Mouse (Mus musculus) intestine, embryonic 14.5 days (tissue): Measurements from ENCODE around the gene Tuba3a. TPM values are rescaled to one million over a fixed set of nuclear protein-coding genes. Genes with fewer than 3 reads are reported as not detected.
A peak's percentile ranks its signal among the peaks of the same experiment; 100 is the strongest.

Source experiments
- ATAC-seq: fragments of 200-750 bp; cut with Nextera tagmentation; replicated peaks from 2 replicates; pipeline ENCODE4 v1.8.0; 2017; ENCODE audit warnings: low read depth, moderate number of reproducible peaks, moderate TSS enrichment, moderate library complexity; ENCODE audit not compliant: low FRiP score, low TSS enrichment
- DNase-seq: peaks from one replicate; pipeline ENCODE4 v3.0.0-alpha.2; 2018; ENCODE audit warnings: low spot score
- H3K27ac ChIP-seq: fragments of 300-500 bp; sonication (generic); 2 replicates; pipeline ENCODE4 v1.5.1; 2014; ENCODE audit warnings: low read depth, mild to moderate bottlenecking, control low read depth
- H3K27me3 ChIP-seq: fragments of 300-500 bp; sonication (generic); replicated peaks from 2 replicates; pipeline ENCODE4 v1.6.1; 2014; ENCODE audit warnings: low read length, control low read depth; ENCODE audit not compliant: control insufficient read depth, insufficient read depth
- H3K36me3 ChIP-seq: fragments of 300-500 bp; sonication (generic); 2 replicates; pipeline ENCODE4 v1.6.1; 2014; ENCODE audit warnings: low read length, control low read depth; ENCODE audit not compliant: control insufficient read depth, insufficient read depth
- H3K4me1 ChIP-seq: fragments of 300-500 bp; sonication (generic); replicated peaks from 2 replicates; pipeline ENCODE4 v1.6.1; 2014; ENCODE audit warnings: low read length, control low read depth, mixed read lengths; ENCODE audit not compliant: control insufficient read depth, insufficient read depth
- H3K4me2 ChIP-seq: fragments of 300-500 bp; sonication (generic); 2 replicates; pipeline ENCODE4 v1.6.1; 2014; ENCODE audit warnings: low read length
- H3K4me3 ChIP-seq: fragments of 300-500 bp; sonication (generic); 2 replicates; pipeline ENCODE4 v1.5.1; 2014; ENCODE audit warnings: low read depth, low read length, control low read depth, mixed read lengths
- H3K9ac ChIP-seq: fragments of 300-500 bp; sonication (generic); 2 replicates; pipeline ENCODE4 v1.6.1; 2014; ENCODE audit warnings: mild to moderate bottlenecking, low read length
- H3K9me3 ChIP-seq: fragments of 300-500 bp; sonication (generic); 2 replicates; pipeline ENCODE4 v1.6.1; 2016; ENCODE audit warnings: low read length, control low read depth; ENCODE audit not compliant: control insufficient read depth
- WGBS: fragments of 180-500 bp; shearing (Covaris S2); extraction: QIAGEN DNeasy Blood & Tissue Kit; methylation state at CpG from one replicate; pipeline ENCODE4 v1.1.7; 2014; 5-methylcytosine and 5-hydroxymethylcytosine counted together
- polyA plus RNA-seq: library from polyadenylated mRNA; unstranded; fragments of >200 nt; fragmentation: Nextera tagmentation; extraction: Ambion mirVana; gene quantifications from 2 replicates; pipeline ENCODE4 v1.2.1, GENCODE M21; 2014

The Tuba3a gene
- polyA plus RNA-seq, 1 experiment from 2014 or later: 0.12 TPM

DNA sequence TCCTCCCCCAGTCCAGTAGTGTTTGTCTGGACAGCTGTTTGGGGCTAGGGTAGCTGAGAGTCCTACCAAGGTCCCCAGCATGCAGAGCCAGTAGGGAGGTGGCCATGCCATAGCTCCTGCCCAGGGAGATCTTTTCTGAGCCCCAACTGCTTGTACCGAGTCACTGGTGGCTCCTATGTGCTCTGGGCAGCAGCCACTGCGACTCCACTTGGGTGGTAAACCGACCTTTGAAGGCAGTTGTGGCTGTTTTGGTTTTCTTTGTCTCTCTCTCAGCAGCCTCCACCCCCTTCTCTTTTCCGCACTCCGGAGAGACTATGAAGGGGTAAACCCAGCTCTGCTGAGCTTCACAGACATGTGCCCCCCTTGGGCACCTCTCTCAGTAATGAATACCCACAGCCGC, 49.1 kb downstream of the Tuba3a start, which contains the start of gene Cd27:
Gene Cd27 (minus strand): TSS at position 229 of the 400 bp plus-strand sequence.
- Histone ChIP-seq H3K4me1 (peaks cover 6% of the 10 kb centered on the region; the same call in 1 of the 2 replicates), H3K4me2 (no peak within 1 kb of the TSS), H3K9ac (no peak within 1 kb of the TSS), H3K4me3 (no peak within 1 kb of the TSS), H3K36me3 (no peaks in the 10 kb centered on the region), H3K27ac (no peak within 1 kb of the TSS), H3K9me3 (no peaks in the 10 kb centered on the region), H3K27me3 (no peaks in the 10 kb centered on the region)
- no peak for DNase-seq
- 54% methylated on average over 6 of the region's 6 CpGs for WGBS
- ATAC-seq: no peak

DNA sequence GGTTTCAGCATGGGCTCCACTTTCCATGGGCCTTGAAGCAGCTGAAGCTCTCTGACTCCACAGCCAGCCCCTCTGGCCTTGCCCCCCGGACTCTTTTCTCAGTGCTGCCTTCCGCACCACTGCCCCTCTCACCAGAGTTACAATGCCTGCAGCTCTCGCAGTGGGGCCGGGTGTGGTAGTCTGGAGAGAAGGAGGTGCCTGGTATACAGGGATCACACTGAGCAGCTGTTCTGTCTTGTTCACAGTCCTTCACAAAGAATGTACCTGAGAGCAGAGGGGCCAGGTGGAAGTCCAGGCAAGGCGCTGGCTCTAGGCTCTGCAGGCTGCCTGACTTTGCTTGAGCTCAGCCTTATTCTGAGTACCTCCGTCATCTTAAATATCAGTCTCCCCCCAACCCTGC, 49.5 kb downstream of the Tuba3a start:
- Histone ChIP-seq H3K27ac (no peak overlapping the region), H3K27me3 (no peaks in the 10 kb centered on the region), H3K9me3 (no peaks in the 10 kb centered on the region), H3K9ac (no peak overlapping the region), H3K4me3 (no peak overlapping the region), H3K4me1 (peaks cover 8% of the 10 kb centered on the region; the same call in 1 of the 2 replicates), H3K4me2 (no peak overlapping the region), H3K36me3 (no peaks in the 10 kb centered on the region)
- DNase-seq (no peak), ATAC-seq (no peak)
- WGBS: 81% methylated on average over 6 of the region's 6 CpGs

DNA sequence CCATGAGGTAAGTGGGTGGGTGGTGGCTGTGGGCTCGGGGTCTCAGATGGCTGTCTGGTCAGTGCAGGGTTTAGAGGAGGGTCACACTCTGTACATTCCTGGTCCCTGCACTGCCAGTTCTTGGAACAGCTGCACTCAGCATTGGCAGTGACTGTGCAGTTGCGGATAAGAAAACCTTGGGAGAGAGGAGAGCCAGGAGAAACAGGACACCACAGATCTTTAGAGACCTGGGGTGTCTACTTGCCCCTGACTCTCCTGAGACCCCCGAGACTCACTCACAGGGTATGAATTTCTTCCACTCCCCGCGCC, 51.4 kb downstream of the Tuba3a start:
- Histone ChIP-seq H3K4me3 (no peak overlapping the region), H3K9ac (no peak overlapping the region), H3K27me3 (no peaks in the 10 kb centered on the region), H3K9me3 (no peaks in the 10 kb centered on the region), H3K4me2 (no peak overlapping the region), H3K27ac (no peak overlapping the region), H3K4me1 (peaks cover 8% of the 10 kb centered on the region; the same call in 1 of the 2 replicates), H3K36me3 (no peaks in the 10 kb centered on the region)
- no peak for ATAC-seq
- 56% methylated on average over 5 of the region's 5 CpGs for WGBS
- DNase-seq: no peak

DNA sequence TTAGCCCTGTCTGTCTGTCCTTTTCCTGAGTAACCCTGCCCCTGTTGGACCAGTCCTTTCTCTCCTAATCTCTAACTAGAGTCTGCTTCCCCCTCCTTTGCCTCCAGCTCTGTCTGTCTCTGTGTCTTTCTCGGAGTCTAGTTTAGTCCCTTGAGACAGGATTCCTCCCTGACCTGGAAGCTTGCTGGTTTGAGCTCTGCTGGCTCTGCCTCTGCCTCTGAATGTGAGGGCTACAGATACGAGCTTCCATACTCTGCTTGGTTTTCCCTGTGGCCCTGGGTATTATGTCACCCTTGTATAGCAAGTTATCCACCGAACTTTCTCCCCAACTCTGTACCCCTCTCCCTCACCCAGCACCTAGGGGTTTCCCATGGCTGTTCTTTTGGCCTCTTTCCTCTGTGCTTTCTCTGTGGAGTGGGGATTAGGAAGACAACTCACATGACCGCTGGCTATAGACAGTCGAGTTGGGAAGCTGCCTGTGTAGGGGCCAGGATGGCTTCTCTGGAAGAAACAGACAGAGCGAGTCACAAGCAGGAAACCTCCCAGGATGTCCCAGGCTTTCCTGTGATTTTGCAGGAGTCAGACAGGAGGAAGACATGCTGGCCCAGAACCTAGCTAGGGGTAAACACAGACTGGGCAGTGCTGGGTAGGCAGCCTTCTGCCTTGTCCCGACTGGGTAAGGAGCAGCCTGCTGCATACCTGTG, 51.9 kb downstream of the Tuba3a start:
- Histone ChIP-seq H3K27me3 (no peaks in the 10 kb centered on the region), H3K4me1 (peaks cover 8% of the 10 kb centered on the region; the same call in 1 of the 2 replicates), H3K4me2 (no peak overlapping the region), H3K27ac (no peak overlapping the region), H3K9ac (no peak overlapping the region), H3K36me3 (no peaks in the 10 kb centered on the region), H3K4me3 (no peak overlapping the region), H3K9me3 (no peaks in the 10 kb centered on the region)
- 46% methylated on average over 7 of the region's 7 CpGs for WGBS
- ATAC-seq (no peak), DNase-seq (no peak)

DNA sequence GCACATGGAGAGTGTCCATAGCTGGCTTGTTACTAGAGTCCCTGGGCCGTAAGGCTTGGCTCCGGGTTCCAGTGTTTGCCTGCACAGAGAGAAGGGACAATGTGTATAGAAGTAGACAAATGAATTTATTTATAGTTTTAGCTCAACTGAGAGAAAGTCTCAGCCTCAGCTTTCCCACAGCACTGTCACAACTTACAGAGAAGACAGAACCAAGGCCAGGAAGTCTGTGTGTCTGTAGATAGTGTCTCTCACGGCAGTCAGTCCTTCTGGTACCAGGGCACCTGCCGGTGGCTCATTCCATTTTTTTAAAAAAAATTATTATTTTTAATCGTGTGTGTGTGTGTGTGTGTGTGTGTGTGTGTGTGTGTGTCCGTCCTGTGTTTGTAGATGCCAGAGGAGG, 53.3 kb downstream of the Tuba3a start:
- Histone ChIP-seq H3K4me3 (no peak overlapping the region), H3K4me2 (0 out of 2 replicates have a peak overlapping the region, but pooled peaks have one; percentile 97), H3K36me3 (no peaks in the 10 kb centered on the region), H3K27me3 (no peaks in the 10 kb centered on the region), H3K4me1 (peaks cover 8% of the 10 kb centered on the region; the same call in 1 of the 2 replicates), H3K27ac (no peak overlapping the region), H3K9me3 (no peaks in the 10 kb centered on the region), H3K9ac (no peak overlapping the region)
- WGBS: 79% methylated on average over 6 of the region's 6 CpGs
- no peak for DNase-seq
- ATAC-seq: no peak

DNA sequence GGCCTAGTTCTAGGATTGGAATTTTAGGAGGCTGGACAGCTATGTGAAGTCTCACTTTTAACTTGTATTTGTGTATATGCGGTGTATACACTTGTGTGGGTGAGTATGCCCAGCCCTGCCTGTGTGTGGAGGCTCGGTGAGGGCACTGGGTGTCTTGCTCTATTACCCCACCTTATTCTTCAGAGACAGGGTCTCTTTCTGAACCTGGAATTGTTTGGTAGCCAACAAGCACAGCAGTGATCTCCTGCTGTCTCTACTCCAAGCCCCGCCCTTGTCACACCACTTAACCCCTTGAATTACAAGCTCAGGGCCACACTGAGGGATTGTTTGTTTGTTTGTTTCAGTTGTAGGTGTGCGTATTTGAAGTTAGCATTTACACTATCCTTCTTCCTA, 53.8 kb downstream of the Tuba3a start:
- no peak for ATAC-seq
- no peaks in the 10 kb centered on the region for H3K9me3 ChIP-seq
- no peaks in the 10 kb centered on the region for H3K36me3 ChIP-seq
- H3K4me3 ChIP-seq: peak overlapping the region; percentile 52
- peak overlapping the region; percentile 97 for H3K4me2 ChIP-seq
- 47% methylated on average over 4 of the region's 4 CpGs for WGBS
- no peaks in the 10 kb centered on the region for H3K27me3 ChIP-seq
- DNase-seq: no peak
- H3K27ac ChIP-seq: no peak overlapping the region
- peak overlapping the region; percentile 74 for H3K9ac ChIP-seq
- peaks cover 8% of the 10 kb centered on the region; the same call in 1 of the 2 replicates for H3K4me1 ChIP-seq

DNA sequence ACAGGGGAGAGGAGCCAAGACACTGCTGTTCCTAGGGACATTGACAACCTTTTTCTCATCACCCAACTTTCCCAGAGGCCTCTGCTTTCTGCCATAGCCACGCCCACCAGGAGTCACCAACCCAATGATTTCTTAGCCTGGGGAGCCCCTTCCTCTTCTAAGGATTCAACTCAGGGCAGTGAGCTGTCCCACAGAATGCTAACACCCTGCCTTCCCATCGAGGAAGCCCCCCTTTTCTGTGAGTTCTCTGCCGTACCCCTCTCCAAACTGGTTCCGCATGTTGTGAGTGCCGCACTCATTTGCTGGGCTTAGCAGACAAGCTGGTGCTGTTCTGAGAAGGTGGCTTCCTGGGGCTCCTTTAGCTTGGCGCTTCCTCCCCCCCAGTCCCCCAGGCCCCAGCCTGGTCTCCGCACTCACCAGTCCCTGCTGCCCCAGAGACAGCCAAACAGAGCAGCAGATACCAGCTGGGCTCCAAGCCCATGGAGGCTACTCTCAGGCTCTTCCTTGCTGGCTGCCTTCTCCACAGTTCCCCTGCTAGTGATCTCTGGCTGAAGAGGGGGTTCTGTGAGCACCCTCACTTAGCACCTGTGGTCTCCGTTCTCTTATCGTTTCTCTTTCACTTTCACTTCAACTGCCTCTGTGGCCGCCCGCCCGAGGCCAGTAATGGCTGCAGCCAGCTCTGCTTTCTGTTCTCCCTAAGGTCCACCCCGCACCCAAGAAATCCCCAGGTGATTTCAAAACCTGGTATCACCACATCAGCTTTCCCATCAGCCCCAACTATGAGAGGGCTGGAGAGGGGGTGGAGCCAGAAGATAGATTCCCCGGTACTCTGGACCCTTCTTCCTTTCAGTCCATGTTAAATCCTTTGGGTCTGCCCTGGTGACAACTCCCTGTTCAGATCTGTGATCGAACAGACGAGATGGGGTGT, 54.5 kb downstream of the Tuba3a start, which contains the start of gene Tapbpl:
Gene Tapbpl (minus strand): TSS at position 744 of the 928 bp plus-strand sequence.
- Histone ChIP-seq H3K4me1 (peaks cover 8% of the 10 kb centered on the region; the same call in 1 of the 2 replicates), H3K9me3 (no peaks in the 10 kb centered on the region), H3K4me2 (peak within 1 kb of the TSS; percentile 97), H3K27me3 (no peaks in the 10 kb centered on the region), H3K27ac (peak within 1 kb of the TSS; percentile 75), H3K9ac (peak within 1 kb of the TSS; percentile 74), H3K36me3 (no peaks in the 10 kb centered on the region), H3K4me3 (peak within 1 kb of the TSS; percentile 52)
- peak; percentile 66 for ATAC-seq
- 8% methylated on average over 16 of the region's 16 CpGs for WGBS
- peak; percentile 73 for DNase-seq

DNA sequence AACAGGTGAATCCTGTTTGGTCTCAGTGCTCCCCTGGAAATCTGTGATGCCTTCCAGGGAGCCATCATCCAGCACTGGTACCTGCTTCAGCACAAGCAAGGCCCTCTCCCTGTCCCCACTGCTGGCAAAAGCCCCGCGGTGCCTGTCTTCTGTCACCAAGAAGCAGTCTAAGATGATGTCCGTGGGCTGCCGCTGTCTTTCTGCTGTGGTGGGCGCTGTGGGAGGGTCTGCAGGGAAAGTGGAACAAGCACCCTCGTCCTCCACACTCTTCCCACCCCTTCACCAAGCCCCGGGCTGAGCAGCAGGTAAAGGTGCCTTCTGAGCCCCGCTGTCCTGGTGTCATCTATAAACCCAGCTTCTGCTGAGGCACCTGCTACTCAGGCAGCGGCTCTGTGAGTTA, 55.3 kb downstream of the Tuba3a start:
- H3K27ac ChIP-seq: no peak overlapping the region
- no peaks in the 10 kb centered on the region for H3K27me3 ChIP-seq
- peaks cover 8% of the 10 kb centered on the region; the same call in 1 of the 2 replicates for H3K4me1 ChIP-seq
- 65% methylated on average over 9 of the region's 9 CpGs for WGBS
- H3K9ac ChIP-seq: no peak overlapping the region
- no peaks in the 10 kb centered on the region for H3K36me3 ChIP-seq
- ATAC-seq (no peak), DNase-seq (no peak)
- H3K9me3 ChIP-seq: no peaks in the 10 kb centered on the region
- peak overlapping the region; percentile 97; the same call in 1 of the 2 replicates for H3K4me2 ChIP-seq
- no peak overlapping the region for H3K4me3 ChIP-seq
